Mouse (Mus musculus) kidney, adult 2 months (tissue): ENCODE data around the gene Mfn2. TPM values are rescaled to one million over a fixed set of nuclear protein-coding genes. Genes with fewer than 3 reads are reported as not detected.
"Not testable (repeated sequence)": the region's sequence is repeated elsewhere in the genome, so short reads cannot be mapped to it uniquely, and the experiment has no call there.

Experiments used
- DNase-seq: peaks from one replicate; pipeline ENCODE4 v3.0.0; 2021
- H3K27ac ChIP-seq: fragments of 200-500 bp; 2 replicates; pipeline ENCODE4 v1.5.1; 2012; ENCODE audit warnings: low read depth, low read length, control low read depth, inconsistent platforms; ENCODE audit not compliant: insufficient read depth
- H3K27me3 ChIP-seq: fragments of 200-500 bp; replicated peaks from 2 replicates; pipeline ENCODE4 v1.6.1; 2012; ENCODE audit warnings: mild to moderate bottlenecking, moderate library complexity, low read length, inconsistent platforms; ENCODE audit not compliant: control insufficient read depth, insufficient read depth
- H3K36me3 ChIP-seq: fragments of 200-500 bp; 2 replicates; pipeline ENCODE4 v1.6.1; 2012; ENCODE audit warnings: mild to moderate bottlenecking, moderate library complexity, low read length, inconsistent platforms; ENCODE audit not compliant: control insufficient read depth, insufficient read depth
- H3K4me1 ChIP-seq: fragments of 200-500 bp; 2 replicates; pipeline ENCODE4 v1.6.1; 2011; ENCODE audit warnings: low read length; ENCODE audit not compliant: control insufficient read depth, insufficient read depth
- H3K4me3 ChIP-seq: fragments of 200-500 bp; 2 replicates; pipeline ENCODE4 v1.5.1; 2011; ENCODE audit warnings: mild to moderate bottlenecking, low read depth, low read length, control low read depth; ENCODE audit not compliant: insufficient read depth
- CTCF ChIP-seq: fragments of 200-500 bp; conservative IDR thresholded peaks from 2 replicates; pipeline ENCODE4 v1.5.1; 2011; ENCODE audit warnings: low read depth, mild to moderate bottlenecking, control low read depth, low read length, moderate library complexity, mixed read lengths; ENCODE audit not compliant: insufficient read depth, insufficient read length
- POLR2A ChIP-seq: fragments of 200-500 bp; IDR thresholded peaks from one replicate; pipeline ENCODE4 v1.6.1; 2011; ENCODE audit warnings: low read depth, low read length, control low read depth
- WGBS: fragments of 180-500 bp; shearing (Covaris S2); methylation state at CpG from one replicate; pipeline ENCODE4 v1.1.7; 2018; 5-methylcytosine and 5-hydroxymethylcytosine counted together
- polyA plus RNA-seq: library from polyadenylated mRNA; depleted of rRNA; stranded (reverse); fragments of >200 nt; gene quantifications from 2 replicates; pipeline ENCODE4 v1.2.3, GENCODE M21; 2012

Mfn2 gene
- polyA plus RNA-seq, 1 experiment = 82.8 TPM

GRCm38 (mm10) chr4:147868450-147869031 lies 36.0 kb downstream of the Mfn2 start, which contains the start of the genes Miip and Fv1:
Gene Miip, minus strand, starts transcription at chr4:147868816.
Gene Fv1, plus strand, starts transcription at chr4:147868979.
- TF ChIP-seq CTCF = no peak
- TF ChIP-seq POLR2A = peak; percentile 31
- under 1% methylated on average over 30 of the region's 30 CpGs for WGBS
- Histone ChIP-seq H3K27ac (peak within 1 kb of the TSS; percentile 17; the same call in 1 of the 2 replicates), H3K27me3 (no peaks in the 10 kb centered on the region), H3K36me3 (no peaks in the 10 kb centered on the region), H3K4me1 (peaks cover 7% of the 10 kb centered on the region), H3K4me3 (peak within 1 kb of the TSS; percentile 90)
- peak; percentile 99 for DNase-seq

DNA sequence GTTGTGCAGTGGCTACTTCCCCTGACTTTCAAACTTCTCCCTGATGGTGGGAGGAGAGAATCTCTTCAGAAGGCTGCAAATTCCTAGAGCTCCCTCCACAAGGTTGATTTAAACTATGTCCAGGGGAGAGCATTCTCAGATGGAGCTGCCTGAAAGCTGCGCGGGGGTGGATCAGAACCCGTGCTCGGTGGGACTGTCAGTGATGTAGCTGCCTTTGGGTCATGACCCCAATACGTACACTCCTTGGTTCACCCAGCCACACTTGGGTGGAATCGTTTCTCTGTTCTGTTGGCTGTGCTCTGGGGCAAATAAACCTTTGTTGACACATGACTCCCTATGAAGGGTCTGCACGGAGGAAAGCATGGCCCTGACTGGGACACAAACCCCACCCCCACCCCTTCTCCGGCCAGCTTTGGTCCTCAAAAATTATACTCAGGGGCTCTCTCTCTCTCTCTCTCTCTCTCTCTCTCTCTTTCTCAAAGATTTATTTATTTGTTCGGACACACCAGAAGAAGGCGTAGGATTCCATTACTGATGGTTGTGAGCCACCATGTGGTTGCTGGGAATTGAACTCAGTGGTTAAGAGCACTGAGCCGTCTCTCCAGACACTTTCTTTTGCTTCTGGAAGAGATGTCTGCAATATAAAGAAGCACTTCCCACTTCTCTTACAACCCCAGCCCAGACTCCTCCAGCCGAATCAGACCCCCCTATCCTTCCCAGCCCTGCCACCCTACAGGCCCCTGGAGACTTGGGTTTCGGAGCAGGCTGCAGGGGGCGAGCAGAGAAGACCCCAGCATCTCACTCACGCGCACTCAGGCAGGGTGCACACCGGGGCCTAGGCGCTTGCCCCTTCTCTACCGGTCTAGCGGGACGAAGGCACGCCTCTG lies 36.7 kb downstream of the Mfn2 start:
- Histone ChIP-seq H3K27me3 (no peaks in the 10 kb centered on the region), H3K4me3 (peak overlapping the region; percentile 90), H3K27ac (peak overlapping the region; percentile 11; the same call in 1 of the 2 replicates), H3K4me1 (peaks cover 7% of the 10 kb centered on the region), H3K36me3 (no peaks in the 10 kb centered on the region)
- TF ChIP-seq POLR2A (no peak), CTCF (no peak)
- 2% methylated on average over 22 of the region's 22 CpGs for WGBS
- peak; percentile 33 for DNase-seq

DNA sequence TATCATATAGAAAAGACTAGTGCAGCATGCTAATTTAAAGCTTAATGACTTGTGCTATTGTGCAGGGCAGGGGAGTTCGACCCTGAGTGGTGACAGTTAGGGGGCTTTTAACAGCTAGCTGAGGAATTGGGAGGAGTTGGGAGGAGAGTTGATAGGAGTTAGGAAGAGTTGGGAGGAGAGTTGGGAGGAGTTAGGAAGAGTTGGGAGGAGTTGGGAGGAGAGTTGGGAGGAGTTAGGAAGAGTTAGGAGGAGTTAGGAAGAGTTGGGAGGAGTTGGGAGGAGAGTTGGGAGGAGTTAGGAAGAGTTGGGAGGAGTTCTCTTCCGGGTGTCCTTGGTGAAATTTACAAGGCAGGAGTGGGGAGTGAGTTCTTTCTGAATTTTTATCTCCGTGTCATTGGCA lies 37.7 kb downstream of the Mfn2 start:
- not testable (repeated sequence) for H3K4me1 ChIP-seq, H3K4me3 ChIP-seq, H3K27me3 ChIP-seq, H3K27ac ChIP-seq, H3K36me3 ChIP-seq
- peak; percentile 24 for DNase-seq
- WGBS = 24% methylated on average over 3 of the region's 3 CpGs

GRCm38 (mm10) chr4:147866056-147866455 lies 38.4 kb downstream of the Mfn2 start:
- Histone ChIP-seq H3K36me3 (no peaks in the 10 kb centered on the region), H3K4me3 (no peak overlapping the region), H3K27ac (no peak overlapping the region), H3K27me3 (no peaks in the 10 kb centered on the region), H3K4me1 (peaks cover 7% of the 10 kb centered on the region)
- DNase-seq = no peak
- TF ChIP-seq CTCF = no peak
- no peak for TF ChIP-seq POLR2A
- 95% methylated on average over 9 of the region's 9 CpGs for WGBS

DNA sequence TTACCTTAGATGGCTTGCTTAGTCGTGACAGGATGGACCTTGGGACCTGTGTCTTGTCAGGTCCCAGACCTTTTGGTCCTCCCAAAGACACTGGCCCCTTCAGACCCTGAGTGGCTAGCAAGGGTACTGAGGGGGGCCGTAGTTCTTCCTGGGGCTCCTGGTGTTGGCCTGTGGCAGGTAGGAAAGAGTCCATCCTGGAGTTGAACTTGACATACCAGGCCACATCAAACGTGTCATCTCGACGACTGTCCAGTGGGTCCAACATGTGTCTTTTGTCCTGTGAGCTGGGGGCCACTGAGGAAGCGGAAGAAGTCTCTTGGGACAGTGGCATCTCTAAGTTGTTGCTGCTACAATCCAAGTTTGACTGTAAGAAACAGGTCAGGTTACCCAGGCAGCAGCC lies 38.9 kb downstream of the Mfn2 start:
- no peak for DNase-seq
- Histone ChIP-seq H3K4me3 (no peak overlapping the region), H3K27me3 (no peaks in the 10 kb centered on the region), H3K27ac (no peak overlapping the region), H3K36me3 (no peaks in the 10 kb centered on the region), H3K4me1 (peaks cover 7% of the 10 kb centered on the region)
- TF ChIP-seq POLR2A (no peak), CTCF (no peak)
- WGBS = 88% methylated on average over 6 of the region's 6 CpGs

- no peak for DNase-seq
- Histone ChIP-seq H3K4me1 (no peaks in the 10 kb centered on the region), H3K27me3 (no peaks in the 10 kb centered on the region), H3K4me3 (no peak overlapping the region), H3K36me3 (no peaks in the 10 kb centered on the region), H3K27ac (no peak overlapping the region)
- no peak for TF ChIP-seq POLR2A
- no peak for TF ChIP-seq CTCF
- WGBS = 82% methylated on average over 3 of the region's 3 CpGs
Measured at GRCm38 (mm10) chr4:147862051-147862450, 42.5 kb downstream of the Mfn2 start.

GRCm38 (mm10) chr4:147850776-147851175 lies 53.7 kb downstream of the Mfn2 start:
- Histone ChIP-seq H3K27me3 (no peaks in the 10 kb centered on the region), H3K4me3 (no peak overlapping the region), H3K4me1 (peaks cover 9% of the 10 kb centered on the region; the same call in 1 of the 2 replicates), H3K36me3 (no peaks in the 10 kb centered on the region), H3K27ac (no peak overlapping the region)
- WGBS = 75% methylated on average over 2 of the region's 2 CpGs
- no peak for DNase-seq
- no peak for TF ChIP-seq POLR2A
- TF ChIP-seq CTCF = no peak

DNA sequence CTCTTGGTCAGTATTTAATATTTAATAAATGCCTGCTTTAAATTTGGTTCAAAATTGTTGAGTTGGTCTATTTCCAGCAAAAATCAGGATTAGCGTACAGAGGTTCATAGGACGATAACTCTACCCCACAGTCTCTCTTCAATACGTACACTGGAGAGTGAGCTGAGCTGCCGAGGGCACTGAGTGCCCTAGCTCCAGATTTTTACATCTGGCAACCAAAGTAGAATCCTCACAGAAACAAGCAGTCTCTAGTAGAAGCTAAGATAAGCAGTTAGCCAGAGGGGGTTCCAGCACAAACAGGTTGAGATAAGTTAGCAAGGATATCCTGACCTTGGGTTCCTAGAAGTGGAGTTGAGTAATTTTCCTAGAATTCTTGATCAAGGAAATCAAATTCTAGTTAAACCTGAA lies 55.9 kb downstream of the Mfn2 start:
- Histone ChIP-seq H3K36me3 (peaks cover 4% of the 10 kb centered on the region), H3K4me3 (peak overlapping the region; percentile 100), H3K27me3 (no peaks in the 10 kb centered on the region), H3K4me1 (peaks cover 9% of the 10 kb centered on the region; the same call in 1 of the 2 replicates), H3K27ac (peak overlapping the region; percentile 82)
- TF ChIP-seq POLR2A = no peak
- TF ChIP-seq CTCF = no peak
- no peak for DNase-seq
- 1% methylated on average over 4 of the region's 4 CpGs for WGBS
